Mouse (Mus musculus): ENCODE results near the gene Akna.

DNA sequence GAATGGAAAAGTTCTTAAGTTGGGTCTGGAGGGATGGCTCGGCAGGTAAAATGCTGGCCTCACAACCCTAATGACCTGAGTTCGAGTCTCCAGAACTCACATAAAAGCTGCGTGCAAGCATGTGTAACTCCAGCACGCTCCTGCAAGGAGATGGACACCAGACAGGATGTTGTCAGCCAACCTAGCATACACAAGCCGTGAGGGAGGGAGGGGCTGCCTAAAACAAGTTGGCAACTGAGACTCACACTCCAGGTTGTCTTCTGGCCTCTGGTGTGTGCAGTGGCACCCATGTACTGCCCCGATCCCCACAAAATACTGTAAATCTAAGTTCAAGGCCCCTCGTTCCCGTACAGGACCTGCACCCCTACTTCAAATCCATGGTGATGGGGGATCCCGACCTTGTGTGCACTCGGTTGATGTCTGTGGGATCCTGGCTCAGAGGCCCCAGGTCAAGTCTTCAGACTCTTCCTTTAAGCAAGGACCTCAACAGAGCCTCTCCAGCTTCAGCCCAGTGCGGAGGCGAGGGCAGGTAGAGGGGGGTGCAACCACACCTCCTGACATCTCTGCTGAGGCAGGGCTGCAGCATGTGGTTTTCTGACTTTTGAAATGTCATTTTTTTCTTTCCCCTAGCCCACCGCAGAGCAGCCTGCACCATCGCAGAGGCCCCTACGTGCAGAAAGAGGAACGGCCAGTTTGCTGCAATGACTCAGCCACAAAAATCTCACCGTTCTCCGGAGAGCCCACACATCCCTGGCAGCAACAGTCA, 2.4 kb downstream of the Akna start:
- TF ChIP-seq CTCF (IDR thresholded peaks at IDR 0.05; ENCODE audit: low read depth): no peak
- TF ChIP-seq EP300 (IDR thresholded peaks at IDR 0.05; ENCODE audit: low read depth): no peak

All from liver, postnatal 0 days (tissue).